Comparison of ENCODE assay signal across 10 mouse cellular contexts in the genomic region with DNA sequence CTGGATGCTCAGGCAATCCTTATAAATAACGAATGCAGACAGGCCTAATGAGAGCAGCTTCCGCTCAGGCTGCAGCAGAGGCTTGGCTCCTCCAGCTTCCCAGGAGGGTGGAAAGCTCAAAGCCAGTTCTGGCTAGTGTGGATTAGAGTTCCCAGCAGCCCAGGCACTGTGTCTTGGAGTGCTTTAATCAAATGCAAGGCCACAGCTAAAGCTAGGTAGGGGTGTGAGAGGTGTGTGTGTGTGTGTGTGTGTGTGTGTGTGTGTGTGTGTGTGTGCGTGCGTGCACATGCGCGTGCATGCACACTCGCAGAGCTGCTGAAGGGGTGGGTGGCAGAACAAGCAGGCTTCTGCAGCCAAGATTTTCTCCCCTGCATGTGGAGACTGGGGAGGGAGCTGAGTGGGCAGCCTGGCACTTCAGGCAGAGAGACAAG. TPM values are rescaled to one million over a fixed set of nuclear protein-coding genes. Genes with fewer than 3 reads are reported as not detected.
DNase-seq lines count a peak whose midpoint lies in the region; ATAC-seq lines count a peak whose summit lies in the region.
"Had no signal": no experiment of that assay in that cellular context is flagged by ENCODE, and none has a peak within 500 bp of the region (broad histone marks: within the 10 kb centered on the region; RNA-seq: fewer than 3 reads in every experiment).

No protein-coding gene starts in this region.

- H3K27me3 ChIP-seq in limb, embryonic 11.5 days (ENCODE audit: control insufficient read depth, insufficient read depth, low read length): no peaks in the 10 kb centered on the region

- H3K9ac ChIP-seq in limb, embryonic 11.5 days (ENCODE audit: low read length): no peak overlapping the region
- H3K9ac ChIP-seq: liver, embryonic 14.5 days had no signal

- H3K4me2 ChIP-seq in limb, embryonic 11.5 days (ENCODE audit: low read depth, severe bottlenecking): no peak overlapping the region

- no peaks in the 10 kb centered on the region for H3K36me3 ChIP-seq in limb, embryonic 11.5 days (ENCODE audit: control insufficient read depth, insufficient read depth, low read length)

- peak overlapping the region; percentile 70 for H3K27ac ChIP-seq in limb, embryonic 11.5 days (replicated peaks; ENCODE audit: low read depth, low read length)
- H3K27ac ChIP-seq: liver, embryonic 14.5 days had no signal

- no peak for ATAC-seq in limb, embryonic 11.5 days (ENCODE audit: insufficient number of reproducible peaks, low FRiP score, low TSS enrichment, low read depth)
- ATAC-seq: intestine, postnatal 0 days had no signal

- peak; percentile 65 for DNase-seq in right cerebral cortex, adult 18-20 months
- no peak for DNase-seq in right cerebral cortex, postnatal 4 days
- DNase-seq in frontal cortex, postnatal 36 days (ENCODE audit: low spot score in 2 of 2): peak; percentile 59 to 68
- DNase-seq in limb, embryonic 11.5 days (ENCODE audit: low spot score): peak; percentile 54
- DNase-seq in urinary bladder, adult 2 months (ENCODE audit: low spot score): no peak
- no peak for DNase-seq in spleen, adult 18-20 months
- no peak for DNase-seq in thymus, postnatal 10 days (ENCODE audit: low spot score in 2 of 2)
- DNase-seq: thymus, postnatal 14 days had no signal

- H3K4me3 ChIP-seq in limb, embryonic 11.5 days (ENCODE audit: low read depth, low read length): no peak overlapping the region

- H3K4me1 ChIP-seq in limb, embryonic 11.5 days (ENCODE audit: control insufficient read depth, insufficient read depth, low read length): no peaks in the 10 kb centered on the region

- 69% methylated on average over 7 of the region's 7 CpGs for WGBS in limb, embryonic 11.5 days

- H3K9me3 ChIP-seq in limb, embryonic 11.5 days (ENCODE audit: control insufficient read depth, low read length): no peaks in the 10 kb centered on the region

RNA-seq across cellular contexts. Expression of gene Lipc, which starts 11.4 kb away (rescaled TPM):
- polyA plus RNA-seq in limb, embryonic 11.5 days (2014; fragmentation: Nextera tagmentation; extraction: Ambion mirVana): 0.11 TPM in 1 of 2 replicates, not detected in the other
- 0.81 and 0.94 TPM in 2 replicates for polyA plus RNA-seq in urinary bladder, adult 2 months (2012; rRNA removed)
- polyA plus RNA-seq: intestine, postnatal 0 days had no signal

Comparison
In these comparisons a context has a peak if more than half of its experiments do, and no peak if none do; other contexts are left out.
1. DNase-seq: peak in right cerebral cortex, adult 18-20 months (single experiment), frontal cortex, postnatal 36 days (2 of 2) and limb, embryonic 11.5 days (single experiment); none in right cerebral cortex, postnatal 4 days (single experiment), urinary bladder, adult 2 months (single experiment), spleen, adult 18-20 months (0 of 2) and thymus, postnatal 10 days (0 of 2).